Mouse (Mus musculus): ENCODE data around the gene 4933406M09Rik. TPM values are rescaled to one million over a fixed set of nuclear protein-coding genes. Genes with fewer than 3 reads are reported as not detected.

The 4933406M09Rik gene
- not detected in 2 replicates for polyA plus RNA-seq (2011; ENCODE audit: insufficient read length, low read depth, missing spikeins)

DNA sequence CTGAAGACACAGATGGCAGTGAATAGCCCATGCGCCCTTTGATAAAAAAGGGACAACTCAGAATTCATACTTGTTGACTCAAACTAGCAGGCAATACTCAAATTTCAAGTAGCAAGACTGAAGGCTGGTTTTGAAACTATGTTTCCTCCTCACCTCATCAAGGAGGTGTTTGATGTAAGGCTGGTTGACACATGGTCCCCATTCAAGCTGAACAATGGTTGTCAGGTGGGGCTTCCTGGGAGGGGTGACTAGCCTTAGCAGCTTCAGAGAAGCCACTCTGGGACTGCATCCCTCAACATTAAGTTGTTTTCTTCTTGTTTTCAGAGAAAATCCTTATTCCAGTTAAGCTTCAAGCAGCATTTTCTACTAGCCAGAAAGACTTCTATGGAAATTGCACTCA lies at the start of gene 4933406M09Rik:
TSS of gene 4933406M09Rik (plus strand) at position 275 of the 400 bp plus-strand sequence.
- Histone ChIP-seq H3K4me1 (ENCODE audit: control insufficient read depth, insufficient read depth, low read length) (no peaks in the 10 kb centered on the region), H3K27ac (ENCODE audit: insufficient read depth, low read length) (no peak within 1 kb of the TSS), H3K4me3 (ENCODE audit: insufficient read depth, low read length) (no peak within 1 kb of the TSS)
- TF ChIP-seq CTCF (IDR thresholded peaks at IDR 0.05; ENCODE audit: borderline replicate concordance, insufficient read depth, low read length) (no peak), POLR2A (IDR thresholded peaks at IDR 0.05; ENCODE audit: low read depth, low read length) (no peak)

DNA sequence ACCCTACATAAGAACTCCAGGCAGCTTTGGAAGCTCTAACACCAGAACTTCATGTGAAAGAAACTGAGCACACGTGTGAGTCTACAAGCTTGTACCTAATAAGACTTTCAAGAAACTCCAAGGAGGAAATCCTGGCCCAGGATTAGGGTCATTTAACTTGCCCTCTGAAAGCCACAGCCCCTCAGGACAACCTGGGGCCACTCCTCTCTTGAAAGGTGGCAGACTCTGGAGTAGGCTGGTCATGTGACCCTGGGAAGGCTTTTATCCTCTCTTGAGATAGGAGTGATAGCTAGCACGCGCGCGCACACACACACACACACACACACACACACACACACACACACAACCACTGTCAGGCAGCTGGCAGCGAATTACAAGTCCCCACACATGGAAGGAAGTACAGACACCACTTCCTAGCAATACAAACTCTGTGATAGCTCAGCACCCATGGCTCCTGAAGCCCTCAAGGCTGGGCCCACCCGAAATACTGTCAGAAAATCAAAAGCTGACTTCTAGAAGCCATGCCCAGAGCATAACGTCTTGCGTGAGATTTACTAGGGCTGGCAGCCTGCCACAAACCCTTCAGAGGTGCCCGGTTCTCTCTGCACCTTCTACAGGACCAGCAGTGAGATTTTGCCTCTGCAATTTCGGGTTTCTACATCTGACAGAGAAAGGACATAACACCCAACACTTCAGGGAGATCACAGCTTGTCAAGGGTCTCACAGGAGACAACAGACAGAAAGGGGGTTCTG lies 48.6 kb upstream of the 4933406M09Rik start:
- no peak overlapping the region for H3K4me3 ChIP-seq (ENCODE audit: insufficient read depth, low read length)
- H3K4me1 ChIP-seq (ENCODE audit: control insufficient read depth, insufficient read depth, low read length), result peaks cover 3% of the 10 kb centered on the region; the same call in 1 of the 2 replicates
- TF ChIP-seq CTCF (IDR thresholded peaks at IDR 0.05; ENCODE audit: borderline replicate concordance, insufficient read depth, low read length) (no peak), POLR2A (IDR thresholded peaks at IDR 0.05; ENCODE audit: low read depth, low read length) (no peak)
- H3K27ac ChIP-seq (ENCODE audit: insufficient read depth, low read length), result no peak overlapping the region

DNA sequence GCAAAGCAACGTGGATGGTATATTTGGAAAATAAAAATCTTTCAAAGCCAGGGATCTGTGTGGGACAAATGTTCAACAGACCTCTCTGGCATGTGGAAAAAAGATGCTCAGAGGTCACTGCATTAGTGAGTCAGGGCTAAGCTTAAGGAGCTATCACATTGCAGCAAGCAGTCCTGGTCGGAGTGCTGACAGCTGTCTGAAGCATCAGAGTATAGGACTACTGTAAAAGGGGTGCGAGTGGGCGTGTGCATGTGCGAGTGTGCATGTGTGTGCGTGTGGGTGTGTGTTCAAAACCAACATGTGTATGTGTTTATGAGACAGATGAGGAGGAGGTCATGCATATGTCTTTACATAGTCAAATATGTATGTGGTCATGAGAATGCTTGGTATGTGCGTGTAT lies 46.6 kb upstream of the 4933406M09Rik start:
- no peak for TF ChIP-seq POLR2A (IDR thresholded peaks at IDR 0.05; ENCODE audit: low read depth, low read length)
- Histone ChIP-seq H3K27ac (ENCODE audit: insufficient read depth, low read length) (no peak overlapping the region), H3K4me3 (ENCODE audit: insufficient read depth, low read length) (no peak overlapping the region), H3K4me1 (ENCODE audit: control insufficient read depth, insufficient read depth, low read length) (no peaks in the 10 kb centered on the region)

DNA sequence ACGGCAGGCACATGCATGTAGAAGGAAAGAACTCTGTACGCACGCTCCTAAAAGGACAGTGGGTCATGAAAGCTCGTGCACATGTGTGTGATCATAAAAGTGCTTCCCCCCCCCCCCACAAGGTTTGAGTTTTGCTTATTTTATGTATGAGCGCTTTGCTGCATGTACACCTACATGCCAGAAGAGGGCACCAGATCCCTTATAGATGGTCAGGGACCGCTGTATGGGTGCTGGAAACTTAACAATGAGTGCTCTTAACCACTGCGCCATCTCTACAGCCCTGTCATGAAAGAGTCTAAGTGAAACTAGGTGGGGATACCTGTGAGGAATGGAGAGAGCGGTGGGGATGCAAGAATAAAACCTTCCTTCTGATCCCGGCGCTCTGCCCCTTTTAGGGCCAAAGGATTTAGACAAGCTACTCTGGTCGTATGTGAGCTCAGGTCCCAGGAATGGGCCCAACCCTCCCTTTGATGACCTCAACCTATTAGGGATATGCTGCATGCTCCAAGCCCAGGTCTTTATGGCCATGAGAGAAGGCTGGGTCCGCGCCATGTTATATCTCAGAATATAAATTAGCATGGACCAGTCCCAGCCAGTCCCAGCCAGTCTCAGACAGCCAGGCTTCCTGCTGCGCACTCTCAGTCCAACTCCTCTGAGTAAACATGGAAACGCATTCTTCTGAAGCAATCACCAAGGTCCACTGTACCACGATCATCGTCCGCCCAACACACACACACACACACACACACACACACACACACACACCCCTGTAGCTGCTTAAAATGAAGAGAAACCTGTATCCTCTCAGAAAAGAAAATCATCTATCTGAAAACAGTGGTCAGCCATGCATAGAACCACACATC lies 45.8 kb upstream of the 4933406M09Rik start:
- no peak for TF ChIP-seq CTCF (IDR thresholded peaks at IDR 0.05; ENCODE audit: borderline replicate concordance, insufficient read depth, low read length)
- TF ChIP-seq POLR2A (IDR thresholded peaks at IDR 0.05; ENCODE audit: low read depth, low read length), result no peak

DNA sequence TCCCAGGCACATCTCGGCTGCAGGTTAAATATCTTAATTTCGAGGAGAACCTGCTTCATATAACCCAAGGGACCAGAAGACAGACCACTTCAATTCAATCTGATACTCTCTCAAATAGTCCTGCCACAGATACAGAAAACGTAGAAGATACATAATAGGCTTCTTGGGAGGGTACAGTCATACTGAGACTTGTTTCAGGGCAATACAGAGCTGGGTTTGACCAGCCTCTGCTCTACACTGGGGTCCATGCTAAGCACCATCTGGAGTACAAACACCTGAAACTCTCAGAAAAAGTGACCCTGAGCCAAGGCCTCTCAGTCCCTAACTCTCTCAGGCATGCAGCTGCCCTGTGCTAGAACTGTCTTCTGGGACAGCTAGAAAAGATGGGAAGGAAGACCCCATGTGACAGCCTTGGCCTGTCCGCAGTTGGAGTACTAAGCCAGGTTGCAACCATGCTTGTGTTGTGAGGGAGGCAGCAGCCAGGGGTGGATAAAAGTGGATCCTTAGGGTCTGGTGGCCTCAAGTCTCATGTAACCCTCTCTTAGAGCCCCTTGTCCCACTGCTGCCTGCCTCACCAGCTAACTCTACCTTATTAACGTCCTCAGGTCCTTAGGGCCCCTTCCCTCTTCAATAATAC lies 44.0 kb upstream of the 4933406M09Rik start:
- Histone ChIP-seq H3K4me1 (ENCODE audit: control insufficient read depth, insufficient read depth, low read length) (no peaks in the 10 kb centered on the region; the same call in 1 of the 2 replicates), H3K4me3 (ENCODE audit: insufficient read depth, low read length) (no peak overlapping the region), H3K27ac (ENCODE audit: insufficient read depth, low read length) (no peak overlapping the region)
- TF ChIP-seq CTCF (IDR thresholded peaks at IDR 0.05; ENCODE audit: borderline replicate concordance, insufficient read depth, low read length) (no peak), POLR2A (IDR thresholded peaks at IDR 0.05; ENCODE audit: low read depth, low read length) (no peak)

More for the DNA sequence above, 45.8 kb upstream of the 4933406M09Rik start:
- Histone ChIP-seq H3K4me3 (ENCODE audit: insufficient read depth, low read length) (no peak overlapping the region), H3K4me1 (ENCODE audit: control insufficient read depth, insufficient read depth, low read length) (no peaks in the 10 kb centered on the region), H3K27ac (ENCODE audit: insufficient read depth, low read length) (no peak overlapping the region)

DNA sequence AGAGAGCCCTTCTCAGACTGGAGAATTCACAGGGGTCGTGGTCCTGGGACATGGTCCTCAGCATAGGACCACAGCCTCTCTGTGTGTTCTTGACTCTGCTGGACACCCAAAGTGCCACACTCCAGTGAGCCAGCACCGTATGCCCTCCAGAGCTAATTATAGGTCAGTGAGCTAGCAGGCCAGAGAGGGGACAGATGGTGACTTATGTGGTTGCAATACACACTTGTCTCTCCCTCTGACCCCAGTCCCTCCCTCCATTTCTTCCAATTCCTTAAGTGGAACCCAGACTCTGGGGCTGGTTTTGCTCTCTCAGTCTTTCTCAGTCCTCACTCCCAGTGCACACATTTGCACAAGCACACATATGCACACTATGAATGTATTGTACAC lies 43.5 kb upstream of the 4933406M09Rik start:
- Histone ChIP-seq H3K4me3 (ENCODE audit: insufficient read depth, low read length) (no peak overlapping the region), H3K27ac (ENCODE audit: insufficient read depth, low read length) (no peak overlapping the region), H3K4me1 (ENCODE audit: control insufficient read depth, insufficient read depth, low read length) (no peaks in the 10 kb centered on the region; the same call in 1 of the 2 replicates)
- TF ChIP-seq CTCF (IDR thresholded peaks at IDR 0.05; ENCODE audit: borderline replicate concordance, insufficient read depth, low read length) (no peak), POLR2A (IDR thresholded peaks at IDR 0.05; ENCODE audit: low read depth, low read length) (no peak)

DNA sequence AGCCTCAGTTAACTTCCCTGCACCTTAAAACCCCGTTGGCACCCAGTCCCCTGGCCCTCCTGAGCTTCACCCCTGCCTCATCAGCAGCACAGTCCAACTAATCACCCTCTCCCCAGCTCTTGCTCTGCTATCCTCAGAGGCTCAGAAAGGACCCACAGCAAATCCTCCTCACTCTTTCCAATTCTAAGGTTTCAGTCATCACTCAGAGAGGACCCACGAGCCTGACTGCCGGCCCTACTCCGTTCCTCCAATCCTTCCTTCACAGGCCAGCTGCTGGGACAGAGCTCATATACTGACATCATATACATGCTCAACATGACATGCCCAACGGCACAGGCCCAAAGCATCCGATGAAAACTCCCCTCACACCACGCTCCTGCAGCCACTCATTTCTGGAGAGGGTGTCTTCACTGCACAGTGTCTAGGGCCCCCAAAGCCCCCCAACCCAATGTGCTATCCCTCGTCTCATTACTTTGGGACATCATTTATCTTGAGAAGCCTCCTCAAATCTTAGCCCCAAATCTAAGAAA lies 42.9 kb upstream of the 4933406M09Rik start:
- H3K27ac ChIP-seq (ENCODE audit: insufficient read depth, low read length), result no peak overlapping the region
- TF ChIP-seq POLR2A (IDR thresholded peaks at IDR 0.05; ENCODE audit: low read depth, low read length), result no peak
- TF ChIP-seq CTCF (IDR thresholded peaks at IDR 0.05; ENCODE audit: borderline replicate concordance, insufficient read depth, low read length), result no peak
- no peak overlapping the region for H3K4me3 ChIP-seq (ENCODE audit: insufficient read depth, low read length)

DNA sequence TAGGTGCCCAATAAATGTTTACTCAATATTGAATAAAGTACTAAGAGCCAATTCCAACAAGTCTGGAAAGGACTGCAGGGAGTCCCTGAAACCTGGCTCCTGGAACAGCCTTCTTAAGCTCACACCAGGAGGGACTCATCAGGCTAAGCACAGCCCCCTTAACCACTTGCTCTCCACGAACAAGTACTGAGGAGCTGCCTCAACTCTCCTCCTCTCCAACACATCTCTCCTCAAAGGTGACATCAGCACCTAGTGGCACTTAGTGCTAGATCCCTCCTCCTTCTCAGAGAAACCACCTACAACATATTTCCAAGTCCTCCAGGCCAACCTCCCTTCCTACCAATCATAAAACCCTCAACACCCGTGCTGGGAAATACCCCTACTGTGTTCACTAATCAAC lies 42.2 kb upstream of the 4933406M09Rik start:
- no peak overlapping the region for H3K27ac ChIP-seq (ENCODE audit: insufficient read depth, low read length)
- no peak overlapping the region for H3K4me3 ChIP-seq (ENCODE audit: insufficient read depth, low read length)
- H3K4me1 ChIP-seq (ENCODE audit: control insufficient read depth, insufficient read depth, low read length), result no peaks in the 10 kb centered on the region; the same call in 1 of the 2 replicates
- no peak for TF ChIP-seq CTCF (IDR thresholded peaks at IDR 0.05; ENCODE audit: borderline replicate concordance, insufficient read depth, low read length)
- TF ChIP-seq POLR2A (IDR thresholded peaks at IDR 0.05; ENCODE audit: low read depth, low read length), result no peak

More for the DNA sequence above, 42.9 kb upstream of the 4933406M09Rik start:
- H3K4me1 ChIP-seq (ENCODE audit: control insufficient read depth, insufficient read depth, low read length), result no peaks in the 10 kb centered on the region; the same call in 1 of the 2 replicates

Data from embryonic fibroblast, embryonic 13.5 days (primary cell).